Mouse (Mus musculus) R1 (cell line): ENCODE data around the gene Zfp619.
A peak's percentile ranks its signal among the peaks of the same experiment; 100 is the strongest.

Experiments
- DNase-seq: peaks from one replicate; pipeline ENCODE4 v3.0.0-alpha.2; 2018; ENCODE audit warnings: low read depth, low spot score

Gene Zfp619

GRCm38 (mm10) chr7:39517616-39518177, at the start of gene Zfp619:
Gene Zfp619, plus strand, starts transcription at chr7:39517766.
- peak; percentile 95 for DNase-seq

GRCm38 (mm10) chr7:39479013-39479412, 38.6 kb upstream of the Zfp619 start:
- no peak for DNase-seq

GRCm38 (mm10) chr7:39484384-39484783, 33.2 kb upstream of the Zfp619 start:
- DNase-seq, result peak; percentile 14

- DNase-seq, result peak; percentile 92
Measured at GRCm38 (mm10) chr7:39487159-39487853, 30.3 kb upstream of the Zfp619 start.

GRCm38 (mm10) chr7:39487854-39488205, 29.7 kb upstream of the Zfp619 start:
- no peak for DNase-seq

- DNase-seq, result peak; percentile 83
Measured at GRCm38 (mm10) chr7:39494646-39495045, 22.9 kb upstream of the Zfp619 start.

GRCm38 (mm10) chr7:39504100-39504499, 13.5 kb upstream of the Zfp619 start:
- DNase-seq, result no peak

- peak; percentile 20 for DNase-seq
Measured at GRCm38 (mm10) chr7:39518362-39518761, 796 bp downstream of the Zfp619 start.

GRCm38 (mm10) chr7:39523703-39524424, 6.3 kb downstream of the Zfp619 start:
- DNase-seq, result no peak

- DNase-seq, result no peak
Measured at GRCm38 (mm10) chr7:39543151-39543550, 25.6 kb downstream of the Zfp619 start.

GRCm38 (mm10) chr7:39544242-39545111, 26.9 kb downstream of the Zfp619 start:
- DNase-seq, result peak; percentile 96

- DNase-seq, result no peak
Measured at GRCm38 (mm10) chr7:39545134-39545533, 27.6 kb downstream of the Zfp619 start.

- DNase-seq, result no peak
Measured at GRCm38 (mm10) chr7:39549336-39549735, 31.8 kb downstream of the Zfp619 start.

- DNase-seq, result peak; percentile 96
Measured at GRCm38 (mm10) chr7:39551976-39552891, 34.7 kb downstream of the Zfp619 start.

- peak; percentile 24 for DNase-seq
Measured at GRCm38 (mm10) chr7:39552993-39553392, 35.4 kb downstream of the Zfp619 start.

GRCm38 (mm10) chr7:39553871-39554270, 36.3 kb downstream of the Zfp619 start:
- no peak for DNase-seq

GRCm38 (mm10) chr7:39580066-39580465, 62.5 kb downstream of the Zfp619 start:
- peak; percentile 91 for DNase-seq

GRCm38 (mm10) chr7:39580601-39581000, 63.0 kb downstream of the Zfp619 start:
- peak; percentile 79 for DNase-seq

GRCm38 (mm10) chr7:39586834-39587233, 69.3 kb downstream of the Zfp619 start:
- peak; percentile 82 for DNase-seq

- no peak for DNase-seq
Measured at GRCm38 (mm10) chr7:39588037-39588436, 70.5 kb downstream of the Zfp619 start.
